Mouse (Mus musculus): ENCODE measurements around the gene Wnt3a. TPM values are rescaled to one million over a fixed set of nuclear protein-coding genes. Genes with fewer than 3 reads are reported as not detected.
A peak's percentile ranks its signal among the peaks of the same experiment; 100 is the strongest.

Gene Wnt3a
- polyA plus RNA-seq, 1 experiment from 2014 or later = not detected

DNA sequence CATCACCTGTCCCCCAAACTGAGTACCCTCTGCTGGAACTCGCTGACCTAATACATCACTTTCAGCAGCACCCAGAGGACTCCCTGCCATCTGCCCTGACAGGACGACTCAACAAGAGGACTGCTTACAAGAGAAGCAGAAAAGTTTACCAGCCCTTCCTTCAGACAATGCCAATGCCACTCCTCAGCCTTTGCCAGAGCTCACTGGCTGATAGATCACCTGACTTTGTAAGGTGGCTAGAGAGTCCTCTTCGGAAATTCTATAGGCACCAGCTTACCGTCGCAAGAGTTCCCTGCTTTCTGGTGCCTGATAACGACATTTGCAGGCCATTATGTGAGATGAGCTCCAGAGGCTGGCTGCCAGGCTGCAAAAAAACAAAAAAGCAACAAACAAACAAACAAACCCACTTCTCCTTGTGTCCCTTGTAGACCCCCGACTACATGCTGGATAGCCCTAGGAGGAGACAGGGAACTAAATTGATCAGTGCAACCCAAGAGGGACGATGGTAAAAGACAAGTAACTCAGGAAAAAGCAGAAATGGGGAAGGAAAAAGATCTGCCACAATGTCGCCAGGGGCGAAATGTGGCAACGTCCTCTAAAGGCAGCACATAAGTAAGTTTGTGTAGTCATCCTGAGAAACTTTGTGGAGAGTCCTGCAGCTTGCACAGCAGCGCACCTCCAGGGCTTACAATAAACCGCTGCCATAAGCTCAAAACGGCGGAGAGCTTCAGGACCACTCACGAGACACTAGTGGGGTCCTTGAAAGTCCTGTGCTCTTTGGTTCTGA lies 89.1 kb downstream of the Wnt3a start:
- 0 out of 2 replicates have a peak, but pooled peaks have one; percentile 2 for ATAC-seq (replicated peaks; ENCODE audit: insufficient number of reproducible peaks, low FRiP score, low TSS enrichment)
- Histone ChIP-seq H3K36me3 (ENCODE audit: control insufficient read depth, insufficient read depth, low read length) (peaks cover 4% of the 10 kb centered on the region), H3K27me3 (ENCODE audit: control insufficient read depth, insufficient read depth, low read length) (no peaks in the 10 kb centered on the region), H3K9ac (ENCODE audit: low read depth, low read length) (peak overlapping the region; percentile 86), H3K4me2 (peak overlapping the region; percentile 91), H3K9me3 (replicated peaks; ENCODE audit: control insufficient read depth, low read length) (no peaks in the 10 kb centered on the region), H3K27ac (ENCODE audit: low read depth, low read length) (peak overlapping the region; percentile 64), H3K4me1 (ENCODE audit: control insufficient read depth, insufficient read depth, low read length) (peaks cover 12% of the 10 kb centered on the region), H3K4me3 (ENCODE audit: low read depth, low read length) (peak overlapping the region; percentile 95)
- 27% methylated on average over 16 of the region's 16 CpGs for WGBS (ENCODE audit: insufficient replicate concordance)

Small RNA genes within 50 kb of the gene (microRNA-seq; reads per million reads assigned to microRNA genes)
- gene Gm24756 (ENCODE audit: borderline number of aligned reads) = not detected

Other genes starting within 250 kb of the Wnt3a start
- gene Obscn, start 154.3 kb downstream of the Wnt3a start, polyA plus RNA-seq (2014; fragmentation: Nextera tagmentation; extraction: Ambion mirVana) = 39.3 and 41.1 TPM in 2 replicates
- 3.8 and 5.3 TPM in 2 replicates for gene Iba57, start 127.0 kb downstream of the Wnt3a start, polyA plus RNA-seq (2014; fragmentation: Nextera tagmentation; extraction: Ambion mirVana)
- 0.11 TPM in 1 of 2 replicates, not detected in the other for gene Gjc2, start 107.5 kb downstream of the Wnt3a start, polyA plus RNA-seq (2014; fragmentation: Nextera tagmentation; extraction: Ambion mirVana)
- 121 and 125 TPM in 2 replicates for gene Guk1, start 98.5 kb downstream of the Wnt3a start, polyA plus RNA-seq (2014; fragmentation: Nextera tagmentation; extraction: Ambion mirVana)
- gene Mrpl55, start 88.3 kb downstream of the Wnt3a start, polyA plus RNA-seq (2014; fragmentation: Nextera tagmentation; extraction: Ambion mirVana) = 98.5 and 102 TPM in 2 replicates
- 23.7 and 24.5 TPM in 2 replicates for gene 2310033P09Rik, start 82.4 kb downstream of the Wnt3a start, polyA plus RNA-seq (2014; fragmentation: Nextera tagmentation; extraction: Ambion mirVana)
- gene Arf1, start 62.5 kb downstream of the Wnt3a start, polyA plus RNA-seq (2014; fragmentation: Nextera tagmentation; extraction: Ambion mirVana) = 575 and 646 TPM in 2 replicates
- gene Wnt9a, start 16.2 kb upstream of the Wnt3a start, polyA plus RNA-seq (2014; fragmentation: Nextera tagmentation; extraction: Ambion mirVana) = 1.3 and 1.6 TPM in 2 replicates
- not detected in 2 replicates for gene Prss38, start 84.9 kb upstream of the Wnt3a start, polyA plus RNA-seq (2014; fragmentation: Nextera tagmentation; extraction: Ambion mirVana)
- gene Jmjd4, start 159.3 kb upstream of the Wnt3a start, polyA plus RNA-seq (2014; fragmentation: Nextera tagmentation; extraction: Ambion mirVana) = 11.3 and 13.0 TPM in 2 replicates
- gene Snap47, start 160.4 kb upstream of the Wnt3a start, polyA plus RNA-seq (2014; fragmentation: Nextera tagmentation; extraction: Ambion mirVana) = 117 and 124 TPM in 2 replicates
- 5.8 and 6.2 TPM in 2 replicates for gene Zfp867, start 181.7 kb upstream of the Wnt3a start, polyA plus RNA-seq (2014; fragmentation: Nextera tagmentation; extraction: Ambion mirVana)
- gene Zkscan17, start 236.0 kb upstream of the Wnt3a start, polyA plus RNA-seq (2014; fragmentation: Nextera tagmentation; extraction: Ambion mirVana) = 12.8 and 15.0 TPM in 2 replicates

All from heart, embryonic 11.5 days (tissue).